Mouse (Mus musculus): ENCODE measurements around the gene Eef1akmt3. TPM values are rescaled to one million over a fixed set of nuclear protein-coding genes. Genes with fewer than 3 reads are reported as not detected.

The Eef1akmt3 gene
- polyA plus RNA-seq, 1 experiment from 2014 or later = 0.14 TPM

- Histone ChIP-seq H3K9me3 (replicated peaks) (no peaks in the 10 kb centered on the region), H3K4me3 (0 out of 2 replicates have a peak overlapping the region, but pooled peaks have one; percentile 0), H3K27me3 (replicated peaks) (no peaks in the 10 kb centered on the region), H3K9ac (peak overlapping the region; percentile 75), H3K36me3 (no peaks in the 10 kb centered on the region; the same call in 1 of the 2 replicates), H3K27ac (ENCODE audit: poor library complexity, severe bottlenecking) (peak overlapping the region; percentile 75), H3K4me2 (peak overlapping the region; percentile 96), H3K4me1 (replicated peaks) (peaks cover 90% of the 10 kb centered on the region)
- WGBS = 27% methylated on average over 5 of the region's 5 CpGs
- ATAC-seq (ENCODE audit: insufficient number of reproducible peaks, low FRiP score) = no peak
Measured at GRCm38 (mm10) chr10:126984189-126985004, 56.9 kb downstream of the Eef1akmt3 start.

GRCm38 (mm10) chr10:126983193-126983725 lies 58.1 kb downstream of the Eef1akmt3 start:
- peaks cover 79% of the 10 kb centered on the region for H3K4me1 ChIP-seq (replicated peaks)
- 28% methylated on average over 14 of the region's 14 CpGs for WGBS
- ATAC-seq (ENCODE audit: insufficient number of reproducible peaks, low FRiP score) = no peak
- H3K9ac ChIP-seq = peak overlapping the region; percentile 75
- no peaks in the 10 kb centered on the region for H3K27me3 ChIP-seq (replicated peaks)
- peak overlapping the region; percentile 100 for H3K4me3 ChIP-seq
- peak overlapping the region; percentile 96 for H3K4me2 ChIP-seq
- peak overlapping the region; percentile 75 for H3K27ac ChIP-seq (ENCODE audit: poor library complexity, severe bottlenecking)
- H3K9me3 ChIP-seq (replicated peaks) = no peaks in the 10 kb centered on the region
- no peaks in the 10 kb centered on the region; the same call in 1 of the 2 replicates for H3K36me3 ChIP-seq

GRCm38 (mm10) chr10:126981746-126982145 lies 59.6 kb downstream of the Eef1akmt3 start:
- peaks cover 70% of the 10 kb centered on the region for H3K4me1 ChIP-seq (replicated peaks)
- H3K27ac ChIP-seq (ENCODE audit: poor library complexity, severe bottlenecking) = peak overlapping the region; percentile 71; the same call in 1 of the 2 replicates
- no peak for ATAC-seq (ENCODE audit: insufficient number of reproducible peaks, low FRiP score)
- whole genome bisulfite sequencing = 51% methylated on average over 3 of the region's 3 CpGs
- no peaks in the 10 kb centered on the region; the same call in 1 of the 2 replicates for H3K36me3 ChIP-seq
- peak overlapping the region; percentile 75 for H3K9ac ChIP-seq
- no peaks in the 10 kb centered on the region for H3K9me3 ChIP-seq (replicated peaks)
- no peaks in the 10 kb centered on the region for H3K27me3 ChIP-seq (replicated peaks)
- peak overlapping the region; percentile 100 for H3K4me3 ChIP-seq
- peak overlapping the region; percentile 96 for H3K4me2 ChIP-seq

MicroRNAs encoded within 50 kb of the gene (microRNA counts, 519-probe panel; counts per million panel counts)
- microRNA mmu-miR-26a (2,539 counts per million, percentile 10 among the panel's probes with 10 or more counts), microRNA mmu-miR-546 (not detected)

Small RNA genes within 50 kb of the gene (microRNA-seq; reads per million reads assigned to microRNA genes)
- gene Mir26a-2 (25.5 reads per million, percentile 35 among the genes with 10 or more reads in this experiment), gene Mir546 (0.94 reads per million)

Other genes with a start within 250 kb of the Eef1akmt3 start
- gene Atp23, start 140.2 kb downstream of the Eef1akmt3 start, polyA plus RNA-seq (2016; fragmentation: Nextera tagmentation; extraction: Ambion mirVana) = 8.2 and 10.0 TPM in 2 replicates
- 54.0 and 54.6 TPM in 2 replicates for gene Ctdsp2, start 62.8 kb downstream of the Eef1akmt3 start, polyA plus RNA-seq (2016; fragmentation: Nextera tagmentation; extraction: Ambion mirVana)
- gene Avil, start 40.8 kb downstream of the Eef1akmt3 start, polyA plus RNA-seq (2016; fragmentation: Nextera tagmentation; extraction: Ambion mirVana) = 0.19 and 0.22 TPM in 2 replicates
- 99.2 and 99.4 TPM in 2 replicates for gene Tsfm, start 10.7 kb downstream of the Eef1akmt3 start, polyA plus RNA-seq (2016; fragmentation: Nextera tagmentation; extraction: Ambion mirVana)
- 37.0 and 37.1 TPM in 2 replicates for gene Mettl1, start 99 bp downstream of the Eef1akmt3 start, polyA plus RNA-seq (2016; fragmentation: Nextera tagmentation; extraction: Ambion mirVana)
- 0.18 TPM in 1 of 2 replicates, not detected in the other for gene Cyp27b1, start 6.7 kb upstream of the Eef1akmt3 start, polyA plus RNA-seq (2016; fragmentation: Nextera tagmentation; extraction: Ambion mirVana)
- gene March9, start 18.7 kb upstream of the Eef1akmt3 start, polyA plus RNA-seq (2016; fragmentation: Nextera tagmentation; extraction: Ambion mirVana) = 0.10 and 0.28 TPM in 2 replicates
- 1,080 and 1,140 TPM in 2 replicates for gene Cdk4, start 22.0 kb upstream of the Eef1akmt3 start, polyA plus RNA-seq (2016; fragmentation: Nextera tagmentation; extraction: Ambion mirVana)
- 119 and 124 TPM in 2 replicates for gene Tspan31, start 28.8 kb upstream of the Eef1akmt3 start, polyA plus RNA-seq (2016; fragmentation: Nextera tagmentation; extraction: Ambion mirVana)
- 0.03 TPM in 1 of 2 replicates, not detected in the other for gene Agap2, start 33.8 kb upstream of the Eef1akmt3 start, polyA plus RNA-seq (2016; fragmentation: Nextera tagmentation; extraction: Ambion mirVana)
- gene Os9, start 79.6 kb upstream of the Eef1akmt3 start, polyA plus RNA-seq (2016; fragmentation: Nextera tagmentation; extraction: Ambion mirVana) = 52.2 and 52.4 TPM in 2 replicates
- gene B4galnt1, start 123.7 kb upstream of the Eef1akmt3 start, polyA plus RNA-seq (2016; fragmentation: Nextera tagmentation; extraction: Ambion mirVana) = 1.9 and 2.4 TPM in 2 replicates
- gene Slc26a10, start 139.1 kb upstream of the Eef1akmt3 start, polyA plus RNA-seq (2016; fragmentation: Nextera tagmentation; extraction: Ambion mirVana) = 20.2 and 21.0 TPM in 2 replicates
- 21.3 and 23.1 TPM in 2 replicates for gene Arhgef25, start 148.6 kb upstream of the Eef1akmt3 start, polyA plus RNA-seq (2016; fragmentation: Nextera tagmentation; extraction: Ambion mirVana)
- 74.3 and 75.1 TPM in 2 replicates for gene Dtx3, start 154.2 kb upstream of the Eef1akmt3 start, polyA plus RNA-seq (2016; fragmentation: Nextera tagmentation; extraction: Ambion mirVana)
- gene Pip4k2c, start 170.1 kb upstream of the Eef1akmt3 start, polyA plus RNA-seq (2016; fragmentation: Nextera tagmentation; extraction: Ambion mirVana) = 29.7 and 31.5 TPM in 2 replicates
- gene Kif5a, start 221.8 kb upstream of the Eef1akmt3 start, polyA plus RNA-seq (2016; fragmentation: Nextera tagmentation; extraction: Ambion mirVana) = 0.37 and 0.79 TPM in 2 replicates
- gene Dctn2, start 224.9 kb upstream of the Eef1akmt3 start, polyA plus RNA-seq (2016; fragmentation: Nextera tagmentation; extraction: Ambion mirVana) = 133 and 136 TPM in 2 replicates
- gene Mbd6, start 247.5 kb upstream of the Eef1akmt3 start, polyA plus RNA-seq (2016; fragmentation: Nextera tagmentation; extraction: Ambion mirVana) = 13.6 and 14.6 TPM in 2 replicates